Mouse (Mus musculus): Measurements from ENCODE around the gene Smg8.

Smg8 gene

DNA sequence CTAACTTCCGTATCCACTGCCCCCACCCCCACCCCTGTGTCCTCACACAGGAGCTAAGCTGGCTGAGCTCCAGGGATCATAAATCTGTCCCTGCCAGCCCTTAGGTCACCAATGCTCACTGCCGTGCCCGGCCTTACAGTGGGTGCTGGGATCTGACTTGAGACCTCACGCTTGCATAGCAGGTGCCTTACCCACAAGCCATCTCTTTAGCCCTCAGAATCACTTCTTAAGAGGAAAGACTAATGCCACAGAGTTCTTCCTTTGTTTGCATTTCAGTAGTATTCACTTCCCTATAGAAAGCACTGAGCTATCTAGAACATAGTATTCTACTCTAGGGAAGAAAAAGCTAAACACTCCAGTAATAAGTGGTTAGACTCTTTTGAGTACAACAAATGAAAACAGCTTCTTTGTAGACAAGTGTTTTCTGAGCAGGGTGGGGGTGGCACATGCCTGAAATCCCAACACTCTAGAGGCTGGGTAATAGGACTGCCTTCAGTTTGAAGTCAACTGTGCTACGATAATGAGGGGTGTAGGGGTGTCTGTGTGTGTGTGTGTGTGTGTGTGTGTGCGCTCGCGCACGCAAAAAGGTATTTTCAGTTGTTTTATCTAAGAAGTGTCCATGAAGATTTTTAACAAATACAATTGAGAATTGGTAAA lies 47.1 kb downstream of the Smg8 start:
- peak; percentile 8 to 44 for DNase-seq

DNA sequence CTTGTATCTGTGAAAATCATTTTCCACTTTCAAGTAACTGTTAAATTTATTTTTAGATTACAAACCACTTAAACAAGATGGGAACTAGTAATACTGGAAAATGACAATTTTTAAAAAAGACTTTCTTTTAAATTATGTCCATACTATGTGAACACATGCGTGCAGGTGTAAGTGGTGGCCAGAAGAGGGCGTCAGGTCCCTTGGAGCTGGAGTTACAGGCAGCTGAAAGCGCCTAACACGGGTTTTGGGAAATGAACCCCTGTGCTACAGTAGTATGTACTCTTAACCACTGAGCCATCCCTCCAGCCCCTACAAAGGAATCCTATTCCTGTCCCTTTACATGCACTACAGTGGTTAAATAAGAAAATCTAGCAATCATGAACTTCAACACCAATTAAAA lies 50.4 kb downstream of the Smg8 start:
- DNase-seq = no peak

DNA sequence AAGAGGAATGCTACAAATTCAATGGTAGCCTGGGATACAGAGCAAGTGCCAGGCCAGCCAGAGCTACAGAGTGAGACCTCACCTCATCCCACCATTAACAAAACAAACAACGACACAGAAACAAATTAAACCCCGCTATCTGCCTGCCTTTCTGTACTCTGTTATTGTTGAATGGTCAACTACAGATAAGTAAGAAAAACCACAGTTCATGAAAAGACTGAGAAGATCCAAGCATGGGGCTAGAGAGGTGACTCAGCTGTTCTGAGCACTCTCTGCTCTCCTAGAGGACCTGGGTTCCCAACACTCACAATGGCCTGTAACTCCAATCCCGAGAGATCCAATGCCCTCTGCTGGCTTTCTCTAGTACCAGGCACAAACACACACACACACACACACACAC lies 58.4 kb downstream of the Smg8 start:
- no peak for DNase-seq

Data from kidney, postnatal 25 days (tissue).